Mouse (Mus musculus): ENCODE measurements around the gene Sorcs2. TPM values are rescaled to one million over a fixed set of nuclear protein-coding genes. Genes with fewer than 3 reads are reported as not detected.

The Sorcs2 gene
- polyA plus RNA-seq, 1 experiment = 2.3 TPM

GRCm38 (mm10) chr5:36165424-36166302 is 232.3 kb downstream of the Sorcs2 start:
- no peak for DNase-seq (ENCODE audit: low read depth in 1 of 2, low spot score in 2 of 2)
- H3K4me3 ChIP-seq (ENCODE audit: extremely low read depth, insufficient read depth, insufficient read length) = no peak overlapping the region
- no peaks in the 10 kb centered on the region for H3K27me3 ChIP-seq (ENCODE audit: control insufficient read depth, insufficient read depth, low read length)
- H3K4me1 ChIP-seq (ENCODE audit: control insufficient read depth, insufficient read depth, insufficient read length) = no peaks in the 10 kb centered on the region
- WGBS = 85% methylated on average over 21 of the region's 21 CpGs
- TF ChIP-seq CTCF (IDR thresholded peaks at IDR 0.05; ENCODE audit: extremely low read depth, insufficient read depth, insufficient read length, insufficient replicate concordance) (no peak), POLR2A (IDR thresholded peaks at IDR 0.05; ENCODE audit: low read depth, low read length) (no peak)
- H3K27ac ChIP-seq (ENCODE audit: insufficient read depth, low read length) = no peak overlapping the region
- H3K36me3 ChIP-seq (ENCODE audit: control insufficient read depth, insufficient read depth, low read length) = no peaks in the 10 kb centered on the region

DNA sequence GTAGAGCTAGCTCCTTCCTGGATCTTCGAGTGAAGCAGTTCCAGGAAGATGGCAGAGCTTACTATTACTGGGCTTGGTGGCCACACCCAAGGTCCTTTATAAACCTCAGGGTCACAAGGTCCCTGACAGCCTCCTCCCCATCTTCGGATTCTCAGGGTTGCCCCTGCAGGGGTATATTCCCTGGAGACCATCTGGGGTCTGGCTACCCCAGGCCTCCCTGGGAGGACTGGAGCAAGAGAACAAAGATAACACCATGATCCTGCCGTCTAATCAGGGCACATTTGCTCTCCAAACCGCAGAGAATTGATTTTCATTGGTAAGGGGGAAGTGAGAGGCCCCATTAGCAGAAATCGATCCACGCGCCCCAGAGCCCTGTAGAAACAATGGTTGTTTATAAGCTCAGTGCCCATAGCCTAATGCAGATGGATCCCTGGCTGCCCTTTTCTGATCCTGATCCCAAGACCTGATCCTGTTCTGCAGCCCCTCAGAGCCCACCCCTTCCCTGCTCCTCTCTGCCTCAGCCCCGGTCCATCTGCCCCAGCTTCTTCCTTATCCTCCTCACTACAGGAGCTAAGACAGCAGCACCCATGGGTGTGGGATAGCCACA is 243.0 kb downstream of the Sorcs2 start:
- DNase-seq (ENCODE audit: low read depth in 1 of 2, low spot score in 2 of 2) = no peak
- Histone ChIP-seq H3K27me3 (ENCODE audit: control insufficient read depth, insufficient read depth, low read length) (no peaks in the 10 kb centered on the region), H3K36me3 (ENCODE audit: control insufficient read depth, insufficient read depth, low read length) (no peaks in the 10 kb centered on the region), H3K4me3 (ENCODE audit: extremely low read depth, insufficient read depth, insufficient read length) (no peak overlapping the region), H3K27ac (ENCODE audit: insufficient read depth, low read length) (no peak overlapping the region), H3K4me1 (ENCODE audit: control insufficient read depth, insufficient read depth, insufficient read length) (no peaks in the 10 kb centered on the region)
- TF ChIP-seq POLR2A (IDR thresholded peaks at IDR 0.05; ENCODE audit: low read depth, low read length) (no peak), CTCF (IDR thresholded peaks at IDR 0.05; ENCODE audit: extremely low read depth, insufficient read depth, insufficient read length, insufficient replicate concordance) (no peak)
- WGBS = 70% methylated on average over 8 of the region's 8 CpGs

DNA sequence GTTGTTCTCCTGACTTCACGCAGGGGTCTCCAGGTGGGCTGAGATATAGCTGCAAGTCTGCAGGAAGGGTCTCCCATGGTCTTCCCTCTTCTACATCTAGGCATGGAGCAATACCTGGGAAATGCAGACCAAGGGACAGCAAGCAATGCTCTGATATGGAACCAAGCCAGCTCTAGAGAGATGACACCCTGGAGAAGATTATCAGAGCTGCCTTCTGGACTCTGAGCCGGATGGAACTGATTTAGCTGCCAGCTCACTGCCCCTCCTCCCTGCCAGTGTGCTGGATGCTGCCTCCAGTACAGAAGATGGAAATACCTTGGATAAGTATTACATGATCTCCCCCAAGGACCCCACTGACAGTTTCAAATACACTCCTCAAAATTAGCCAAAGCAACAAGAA is 244.7 kb downstream of the Sorcs2 start:
- Histone ChIP-seq H3K36me3 (ENCODE audit: control insufficient read depth, insufficient read depth, low read length) (no peaks in the 10 kb centered on the region), H3K27ac (ENCODE audit: insufficient read depth, low read length) (no peak overlapping the region), H3K27me3 (ENCODE audit: control insufficient read depth, insufficient read depth, low read length) (no peaks in the 10 kb centered on the region), H3K4me1 (ENCODE audit: control insufficient read depth, insufficient read depth, insufficient read length) (no peaks in the 10 kb centered on the region), H3K4me3 (ENCODE audit: extremely low read depth, insufficient read depth, insufficient read length) (no peak overlapping the region)
- WGBS = 85% methylated on average over 2 of the region's 2 CpGs
- TF ChIP-seq CTCF (IDR thresholded peaks at IDR 0.05; ENCODE audit: extremely low read depth, insufficient read depth, insufficient read length, insufficient replicate concordance) (no peak), POLR2A (IDR thresholded peaks at IDR 0.05; ENCODE audit: low read depth, low read length) (no peak)
- no peak for DNase-seq (ENCODE audit: low read depth in 1 of 2, low spot score in 2 of 2)

- DNase-seq (ENCODE audit: low read depth in 1 of 2, low spot score in 2 of 2) = no peak
- H3K4me3 ChIP-seq (ENCODE audit: extremely low read depth, insufficient read depth, insufficient read length) = no peak overlapping the region
- 89% methylated on average over 8 of the region's 8 CpGs for WGBS
- TF ChIP-seq POLR2A (IDR thresholded peaks at IDR 0.05; ENCODE audit: low read depth, low read length) (no peak), CTCF (IDR thresholded peaks at IDR 0.05; ENCODE audit: extremely low read depth, insufficient read depth, insufficient read length, insufficient replicate concordance) (no peak)
- H3K4me1 ChIP-seq (ENCODE audit: control insufficient read depth, insufficient read depth, insufficient read length) = peaks cover 4% of the 10 kb centered on the region; the same call in 1 of the 2 replicates
- H3K27ac ChIP-seq (ENCODE audit: insufficient read depth, low read length) = no peak overlapping the region
- no peaks in the 10 kb centered on the region for H3K36me3 ChIP-seq (ENCODE audit: control insufficient read depth, insufficient read depth, low read length)
- no peaks in the 10 kb centered on the region for H3K27me3 ChIP-seq (ENCODE audit: control insufficient read depth, insufficient read depth, low read length)
Measured at GRCm38 (mm10) chr5:36151086-36151485, 246.9 kb downstream of the Sorcs2 start.

GRCm38 (mm10) chr5:36149098-36149497 is 248.8 kb downstream of the Sorcs2 start:
- Histone ChIP-seq H3K4me1 (ENCODE audit: control insufficient read depth, insufficient read depth, insufficient read length) (peaks cover 15% of the 10 kb centered on the region; the same call in 1 of the 2 replicates), H3K27me3 (ENCODE audit: control insufficient read depth, insufficient read depth, low read length) (no peaks in the 10 kb centered on the region), H3K36me3 (ENCODE audit: control insufficient read depth, insufficient read depth, low read length) (no peaks in the 10 kb centered on the region), H3K4me3 (ENCODE audit: extremely low read depth, insufficient read depth, insufficient read length) (no peak overlapping the region), H3K27ac (ENCODE audit: insufficient read depth, low read length) (no peak overlapping the region)
- TF ChIP-seq CTCF (IDR thresholded peaks at IDR 0.05; ENCODE audit: extremely low read depth, insufficient read depth, insufficient read length, insufficient replicate concordance) = no peak
- no peak for TF ChIP-seq POLR2A (IDR thresholded peaks at IDR 0.05; ENCODE audit: low read depth, low read length)
- DNase-seq (ENCODE audit: low read depth in 1 of 2, low spot score in 2 of 2) = no peak
- 79% methylated on average over 8 of the region's 8 CpGs for WGBS

DNA sequence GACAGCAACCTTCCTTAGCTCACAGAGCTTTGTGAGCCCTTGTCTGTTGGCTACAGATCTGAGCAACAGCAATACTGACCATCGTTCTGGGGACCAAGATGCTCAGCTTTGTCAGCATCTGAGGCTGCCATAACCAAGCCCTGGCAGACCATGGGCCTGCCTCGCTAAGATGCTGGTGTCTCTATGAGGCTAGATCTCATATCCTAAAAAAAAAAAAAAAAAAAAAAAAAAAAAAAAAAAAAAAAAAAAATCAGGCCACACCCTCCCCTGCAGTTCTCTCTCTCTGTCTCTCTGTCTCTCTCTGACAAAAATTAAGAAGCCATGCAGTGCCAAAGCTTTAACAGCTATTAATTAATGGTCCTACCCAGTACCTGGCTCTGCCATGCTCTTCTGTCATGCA is 251.3 kb downstream of the Sorcs2 start:
- Histone ChIP-seq H3K27ac (ENCODE audit: insufficient read depth, low read length) (no peak overlapping the region), H3K27me3 (ENCODE audit: control insufficient read depth, insufficient read depth, low read length) (no peaks in the 10 kb centered on the region), H3K4me3 (ENCODE audit: extremely low read depth, insufficient read depth, insufficient read length) (no peak overlapping the region), H3K36me3 (ENCODE audit: control insufficient read depth, insufficient read depth, low read length) (no peaks in the 10 kb centered on the region), H3K4me1 (ENCODE audit: control insufficient read depth, insufficient read depth, insufficient read length) (peaks cover 25% of the 10 kb centered on the region; the same call in 1 of the 2 replicates)
- WGBS = 69% methylated on average over 2 of the region's 2 CpGs
- no peak for TF ChIP-seq CTCF (IDR thresholded peaks at IDR 0.05; ENCODE audit: extremely low read depth, insufficient read depth, insufficient read length, insufficient replicate concordance)
- no peak for TF ChIP-seq POLR2A (IDR thresholded peaks at IDR 0.05; ENCODE audit: low read depth, low read length)
- DNase-seq (ENCODE audit: low read depth in 1 of 2, low spot score in 2 of 2) = no peak

Measured in spleen, adult 2 months (tissue).